Mouse (Mus musculus) heart, postnatal 0 days (tissue): ENCODE data around the gene Mad1l1.

Experiments
- CTCF ChIP-seq: IDR thresholded peaks from 2 replicates; pipeline ENCODE4 v1.5.1; 2016; ENCODE audit warnings: antibody characterized with exemption, control low read depth, low read depth
- EP300 ChIP-seq: IDR thresholded peaks from 2 replicates; pipeline ENCODE4 v1.6.1; 2016; ENCODE audit warnings: antibody characterized with exemption, low read depth

GRCm38 (mm10) chr5:140258035-140258434 is 63.3 kb downstream of the Mad1l1 start:
- TF ChIP-seq CTCF (no peak), EP300 (no peak)
